Mouse (Mus musculus) heart, postnatal 0 days (tissue): Measurements from ENCODE around the gene Apba3.

Source experiments
- CTCF ChIP-seq: IDR thresholded peaks from 2 replicates; pipeline ENCODE4 v1.5.1; 2016; ENCODE audit warnings: antibody characterized with exemption, control low read depth, low read depth
- EP300 ChIP-seq: IDR thresholded peaks from 2 replicates; pipeline ENCODE4 v1.6.1; 2016; ENCODE audit warnings: antibody characterized with exemption, low read depth

- TF ChIP-seq EP300: no peak
- TF ChIP-seq CTCF: no peak
Observed at GRCm38 (mm10) chr10:81233226-81233585, 33.6 kb upstream of the Apba3 start.
